Mouse (Mus musculus) kidney, adult 2 months (tissue): ENCODE results near the gene Synpr.

Source experiments
- CTCF ChIP-seq: fragments of 200-500 bp; conservative IDR thresholded peaks from 2 replicates; pipeline ENCODE4 v1.5.1; 2011; ENCODE audit warnings: low read depth, mild to moderate bottlenecking, control low read depth, low read length, moderate library complexity, mixed read lengths; ENCODE audit not compliant: insufficient read depth, insufficient read length
- POLR2A ChIP-seq: fragments of 200-500 bp; IDR thresholded peaks from one replicate; pipeline ENCODE4 v1.6.1; 2011; ENCODE audit warnings: low read depth, low read length, control low read depth

DNA sequence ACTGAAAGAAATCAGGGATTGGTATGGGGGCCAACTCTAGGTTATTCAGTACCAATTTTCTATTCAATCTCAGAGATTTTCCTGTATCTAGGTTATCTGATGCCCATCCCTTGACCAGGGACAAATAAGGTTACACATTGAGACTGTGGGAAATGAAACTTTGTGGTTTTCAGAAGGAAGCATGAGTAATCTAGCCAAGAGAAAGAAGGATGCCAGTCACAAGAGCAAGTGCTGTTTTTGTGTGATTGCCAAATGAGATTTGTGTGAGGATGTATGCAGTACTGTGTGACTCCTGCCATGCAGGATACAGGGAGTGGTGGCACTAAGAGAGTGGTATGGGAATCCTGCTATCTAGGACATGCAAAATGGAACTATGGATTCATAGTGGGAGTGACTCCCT lies 76.6 kb downstream of the Synpr start:
- no peak for TF ChIP-seq CTCF
- TF ChIP-seq POLR2A: no peak
